Mouse (Mus musculus): ENCODE data around the gene Arhgap28. TPM values are rescaled to one million over a fixed set of nuclear protein-coding genes. Genes with fewer than 3 reads are reported as not detected.
A peak's percentile ranks its signal among the peaks of the same experiment; 100 is the strongest.

Gene Arhgap28
- total RNA-seq (2014; rRNA removed) (6.9 and 7.6 TPM in 2 replicates), polyA plus RNA-seq (2015; fragmentation: Nextera tagmentation; extraction: Ambion mirVana) (4.0 and 4.1 TPM in 2 replicates)

DNA sequence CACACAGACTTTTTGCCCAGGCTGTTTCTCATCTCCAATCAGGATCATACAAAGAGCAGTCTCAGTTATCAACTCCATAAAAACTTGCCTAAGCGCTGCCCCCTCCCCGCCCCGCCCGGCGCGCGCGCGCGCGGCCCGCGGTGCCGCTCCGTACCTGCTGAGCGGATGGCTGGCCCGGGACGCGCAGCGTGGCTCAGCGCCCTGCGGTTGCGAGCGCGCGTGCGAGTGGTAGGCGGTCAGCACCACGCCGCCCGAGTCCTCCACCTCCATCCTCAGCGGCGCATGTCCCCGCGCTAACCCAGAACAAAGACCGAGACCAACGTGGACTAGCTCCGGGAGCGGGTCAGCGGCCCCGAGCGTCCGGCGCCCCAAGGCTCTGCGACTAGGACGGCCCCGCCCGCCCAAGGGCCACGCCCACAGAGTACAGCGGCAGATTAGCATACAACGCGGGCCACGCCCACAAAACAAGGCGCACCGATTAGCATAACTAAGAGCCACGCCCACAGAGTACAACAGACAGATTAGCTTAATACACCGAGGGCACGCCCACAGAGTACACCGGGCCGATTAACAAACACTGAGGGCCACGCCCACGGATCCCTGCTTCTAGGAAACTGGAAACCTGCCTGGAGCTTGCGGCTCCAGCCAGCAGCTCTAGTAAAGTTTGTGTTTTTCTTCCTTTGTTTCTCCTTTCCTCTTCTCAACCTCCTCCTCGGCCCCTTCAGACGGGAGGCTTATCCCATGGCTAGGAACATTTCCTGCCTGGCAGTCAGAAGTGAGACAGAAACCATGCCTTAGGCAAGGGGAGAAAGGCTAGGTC, at the start of gene Arhgap28:
Arhgap28 (minus strand) TSS at position 380 of the 820 bp plus-strand sequence.
- peak within 1 kb of the TSS; percentile 57 for H3K27ac ChIP-seq
- peak within 1 kb of the TSS; percentile 68 for H3K4me3 ChIP-seq (ENCODE audit: low read length)
- no peak for TF ChIP-seq CTCF (IDR thresholded peaks at IDR 0.05; ENCODE audit: low read depth)
- peak within 1 kb of the TSS; percentile 56 for H3K9ac ChIP-seq (replicated peaks; ENCODE audit: low read length)
- no peaks in the 10 kb centered on the region for H3K27me3 ChIP-seq (ENCODE audit: insufficient read depth, low read length)
- ATAC-seq (peak; percentile 91), DNase-seq (ENCODE audit: low spot score) (peak; percentile 91)
- WGBS: under 1% methylated on average over 65 of the region's 65 CpGs
- peaks cover 5% of the 10 kb centered on the region; the same call in 1 of the 2 replicates for H3K4me1 ChIP-seq (ENCODE audit: insufficient read depth, low read length)
- no peaks in the 10 kb centered on the region for H3K36me3 ChIP-seq (ENCODE audit: insufficient read depth, low read length)
- H3K9me3 ChIP-seq (ENCODE audit: low read length): no peaks in the 10 kb centered on the region
- H3K4me2 ChIP-seq (ENCODE audit: low read depth, low read length): peak within 1 kb of the TSS; percentile 85

DNA sequence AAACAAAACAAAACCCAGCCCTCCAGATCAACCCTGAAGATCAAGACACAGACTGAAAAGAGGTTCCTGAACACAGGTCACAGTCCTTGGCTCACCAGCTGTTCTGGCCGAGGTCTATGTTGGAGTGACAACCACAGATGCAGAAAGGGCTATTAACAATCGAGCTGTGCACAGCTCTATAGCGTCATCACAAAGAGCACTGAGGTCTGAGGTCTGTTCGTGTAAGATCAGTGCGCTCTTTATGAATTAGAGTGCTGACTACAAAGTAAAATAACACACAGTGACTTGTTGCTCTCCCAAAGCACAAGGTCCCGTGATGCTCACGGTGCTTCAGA, 42.4 kb upstream of the Arhgap28 start:
- no peak overlapping the region for H3K4me2 ChIP-seq (ENCODE audit: low read depth, low read length)

DNA sequence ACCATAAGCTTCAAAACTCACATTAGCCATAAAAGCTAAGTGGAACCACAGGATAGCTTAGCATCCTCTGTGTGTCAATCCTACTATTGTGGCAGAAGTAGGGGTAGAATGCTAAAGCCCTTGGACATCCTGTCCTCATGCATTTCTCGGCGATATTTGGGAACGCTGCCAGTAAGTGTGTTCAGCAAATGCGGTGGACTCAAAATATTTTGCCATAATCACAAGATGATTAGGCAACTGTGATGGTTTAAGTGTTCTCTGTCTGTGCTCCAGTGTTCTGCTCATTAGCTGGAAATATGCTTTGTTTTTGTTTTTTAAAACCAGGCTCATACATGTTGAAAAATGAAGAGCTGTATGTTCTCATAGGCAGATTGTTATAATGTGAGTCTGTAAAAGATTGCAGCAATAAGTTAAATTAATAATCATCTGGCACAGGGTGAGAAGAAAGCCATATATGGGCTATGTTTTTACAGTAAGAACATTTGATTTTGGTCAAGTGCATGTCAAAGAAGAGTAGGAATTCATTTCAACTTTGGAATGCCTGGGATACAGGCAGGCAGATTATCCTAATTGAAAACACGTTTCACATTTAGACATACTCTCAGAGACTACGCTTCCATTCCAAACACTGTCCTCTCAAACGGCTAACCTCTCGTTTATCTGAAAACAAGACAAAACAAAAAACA, 41.9 kb upstream of the Arhgap28 start:
- no peaks in the 10 kb centered on the region for H3K9me3 ChIP-seq (ENCODE audit: low read length)
- no peak overlapping the region for H3K9ac ChIP-seq (replicated peaks; ENCODE audit: low read length)
- H3K27ac ChIP-seq: no peak overlapping the region
- H3K4me1 ChIP-seq (ENCODE audit: insufficient read depth, low read length): no peaks in the 10 kb centered on the region
- TF ChIP-seq CTCF (IDR thresholded peaks at IDR 0.05; ENCODE audit: low read depth): no peak
- peak; percentile 18 for DNase-seq (ENCODE audit: low spot score)
- H3K27me3 ChIP-seq (ENCODE audit: insufficient read depth, low read length): no peaks in the 10 kb centered on the region
- WGBS: 69% methylated on average over 8 of the region's 8 CpGs
- H3K4me2 ChIP-seq (ENCODE audit: low read depth, low read length): no peak overlapping the region
- ATAC-seq: no peak
- H3K36me3 ChIP-seq (ENCODE audit: insufficient read depth, low read length): no peaks in the 10 kb centered on the region
- no peak overlapping the region for H3K4me3 ChIP-seq (ENCODE audit: low read length)

More for the DNA sequence above, 42.4 kb upstream of the Arhgap28 start:
- Histone ChIP-seq H3K27me3 (ENCODE audit: insufficient read depth, low read length) (no peaks in the 10 kb centered on the region), H3K27ac (no peak overlapping the region), H3K9ac (replicated peaks; ENCODE audit: low read length) (no peak overlapping the region), H3K36me3 (ENCODE audit: insufficient read depth, low read length) (no peaks in the 10 kb centered on the region), H3K4me3 (ENCODE audit: low read length) (no peak overlapping the region), H3K4me1 (ENCODE audit: insufficient read depth, low read length) (no peaks in the 10 kb centered on the region), H3K9me3 (ENCODE audit: low read length) (no peaks in the 10 kb centered on the region)
- WGBS: 71% methylated on average over 7 of the region's 7 CpGs
- ATAC-seq (no peak), DNase-seq (ENCODE audit: low spot score) (no peak)
- no peak for TF ChIP-seq CTCF (IDR thresholded peaks at IDR 0.05; ENCODE audit: low read depth)

DNA sequence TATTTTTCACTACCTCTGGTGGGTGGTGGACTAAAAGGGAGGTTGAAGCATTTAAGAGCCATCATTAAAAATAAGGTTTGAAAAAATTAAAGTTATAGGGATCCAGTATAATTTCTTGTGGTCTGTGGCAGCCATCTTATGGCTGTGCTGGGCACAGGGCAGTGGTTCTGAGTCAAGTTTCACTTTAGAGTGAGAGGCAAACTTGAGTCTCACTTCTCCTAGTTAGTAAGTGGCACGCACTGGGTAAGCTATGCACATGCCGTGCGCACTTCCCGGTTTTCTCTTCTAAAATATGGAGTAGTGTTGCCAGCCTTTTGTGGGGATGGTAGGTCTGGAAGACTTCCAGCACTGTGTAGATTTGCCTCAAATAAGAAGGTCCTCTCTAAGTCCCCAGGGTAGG, 38.5 kb upstream of the Arhgap28 start:
- H3K9me3 ChIP-seq (ENCODE audit: low read length): no peaks in the 10 kb centered on the region
- H3K4me3 ChIP-seq (ENCODE audit: low read length): no peak overlapping the region
- no peak overlapping the region for H3K4me2 ChIP-seq (ENCODE audit: low read depth, low read length)
- no peaks in the 10 kb centered on the region for H3K4me1 ChIP-seq (ENCODE audit: insufficient read depth, low read length)
- TF ChIP-seq CTCF (IDR thresholded peaks at IDR 0.05; ENCODE audit: low read depth): no peak
- H3K27me3 ChIP-seq (ENCODE audit: insufficient read depth, low read length): no peaks in the 10 kb centered on the region
- no peak for ATAC-seq
- H3K27ac ChIP-seq: no peak overlapping the region
- no peak overlapping the region for H3K9ac ChIP-seq (replicated peaks; ENCODE audit: low read length)
- WGBS: 98% methylated on average over 4 of the region's 4 CpGs
- H3K36me3 ChIP-seq (ENCODE audit: insufficient read depth, low read length): no peaks in the 10 kb centered on the region
- DNase-seq (ENCODE audit: low spot score): no peak

DNA sequence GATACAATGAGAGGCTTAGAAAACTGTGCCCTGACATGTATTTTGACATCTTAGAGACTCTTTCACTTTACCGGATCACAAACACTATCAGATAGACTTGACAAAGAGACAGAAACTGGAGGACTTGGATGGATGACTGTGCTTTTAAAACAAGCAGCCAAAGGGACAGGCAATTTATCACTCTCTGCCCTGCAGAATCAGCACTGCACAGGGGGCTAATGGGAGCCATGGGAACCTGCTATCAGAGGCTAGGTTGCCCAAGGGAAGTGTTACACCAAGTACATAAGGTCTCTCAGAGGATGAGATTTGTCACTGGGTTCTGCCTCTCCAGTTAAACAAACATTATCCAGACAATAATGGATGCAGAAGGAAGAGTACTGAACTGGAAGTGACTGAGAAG, 33.1 kb upstream of the Arhgap28 start:
- H3K4me3 ChIP-seq (ENCODE audit: low read length): no peak overlapping the region
- H3K9me3 ChIP-seq (ENCODE audit: low read length): no peaks in the 10 kb centered on the region
- H3K27me3 ChIP-seq (ENCODE audit: insufficient read depth, low read length): no peaks in the 10 kb centered on the region
- WGBS: 53% methylated on average over 1 of the region's 1 CpGs
- H3K4me2 ChIP-seq (ENCODE audit: low read depth, low read length): no peak overlapping the region
- H3K4me1 ChIP-seq (ENCODE audit: insufficient read depth, low read length): no peaks in the 10 kb centered on the region
- H3K9ac ChIP-seq (replicated peaks; ENCODE audit: low read length): no peak overlapping the region
- H3K36me3 ChIP-seq (ENCODE audit: insufficient read depth, low read length): no peaks in the 10 kb centered on the region
- DNase-seq (ENCODE audit: low spot score): no peak
- ATAC-seq: no peak
- TF ChIP-seq CTCF (IDR thresholded peaks at IDR 0.05; ENCODE audit: low read depth): no peak
- no peak overlapping the region for H3K27ac ChIP-seq

DNA sequence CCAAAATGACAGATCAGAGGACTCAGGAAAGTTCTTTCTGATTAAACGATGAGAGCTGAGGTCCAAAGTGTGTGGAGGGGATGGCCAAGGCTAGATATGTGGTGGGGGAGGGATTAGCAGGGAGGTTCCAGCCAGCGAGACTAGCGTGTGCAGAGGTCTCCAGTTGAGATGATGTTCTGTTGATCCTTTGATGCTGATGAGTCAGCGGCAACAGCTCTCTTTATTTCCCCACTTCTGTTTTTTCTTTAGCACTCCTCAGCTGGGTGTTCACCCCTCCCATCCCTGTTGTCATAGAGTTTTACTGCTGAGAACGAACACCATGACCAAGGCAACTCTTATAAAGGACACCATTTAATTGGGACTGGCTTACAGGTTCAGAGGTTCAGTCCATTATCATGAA, 25.6 kb upstream of the Arhgap28 start:
- DNase-seq (ENCODE audit: low spot score): no peak
- H3K27ac ChIP-seq: no peak overlapping the region
- H3K9me3 ChIP-seq (ENCODE audit: low read length): no peaks in the 10 kb centered on the region
- no peaks in the 10 kb centered on the region for H3K4me1 ChIP-seq (ENCODE audit: insufficient read depth, low read length)
- no peaks in the 10 kb centered on the region for H3K27me3 ChIP-seq (ENCODE audit: insufficient read depth, low read length)
- 82% methylated on average over 5 of the region's 5 CpGs for WGBS
- H3K4me2 ChIP-seq (ENCODE audit: low read depth, low read length): no peak overlapping the region
- no peak overlapping the region for H3K9ac ChIP-seq (replicated peaks; ENCODE audit: low read length)
- no peak for TF ChIP-seq CTCF (IDR thresholded peaks at IDR 0.05; ENCODE audit: low read depth)
- no peak for ATAC-seq
- no peak overlapping the region for H3K4me3 ChIP-seq (ENCODE audit: low read length)
- no peaks in the 10 kb centered on the region for H3K36me3 ChIP-seq (ENCODE audit: insufficient read depth, low read length)

DNA sequence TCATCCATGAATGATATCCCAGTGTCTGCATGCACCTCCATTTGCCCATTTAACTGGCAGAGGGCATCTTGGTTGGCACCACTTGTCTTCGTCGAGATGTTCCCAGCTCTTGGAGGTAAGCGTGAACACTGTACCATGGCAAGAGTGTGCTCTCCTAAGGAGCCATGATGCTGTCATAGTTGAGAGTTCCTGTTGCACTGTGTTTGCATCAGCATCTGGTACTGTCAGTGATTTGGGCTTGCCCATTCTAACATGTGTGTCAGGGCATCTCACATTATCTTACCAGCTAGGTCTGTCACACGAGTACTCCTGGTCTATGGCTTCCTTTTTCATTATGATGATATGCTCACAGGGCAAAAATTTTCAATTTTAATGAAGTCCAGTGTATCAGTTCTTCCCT, 24.6 kb upstream of the Arhgap28 start:
- ATAC-seq (no peak), DNase-seq (ENCODE audit: low spot score) (no peak)
- Histone ChIP-seq H3K4me3 (ENCODE audit: low read length) (no peak overlapping the region), H3K9me3 (ENCODE audit: low read length) (no peaks in the 10 kb centered on the region), H3K36me3 (ENCODE audit: insufficient read depth, low read length) (no peaks in the 10 kb centered on the region), H3K27ac (no peak overlapping the region), H3K9ac (replicated peaks; ENCODE audit: low read length) (no peak overlapping the region), H3K4me1 (ENCODE audit: insufficient read depth, low read length) (no peaks in the 10 kb centered on the region), H3K4me2 (ENCODE audit: low read depth, low read length) (no peak overlapping the region), H3K27me3 (ENCODE audit: insufficient read depth, low read length) (no peaks in the 10 kb centered on the region)
- 91% methylated on average over 4 of the region's 4 CpGs for WGBS
- no peak for TF ChIP-seq CTCF (IDR thresholded peaks at IDR 0.05; ENCODE audit: low read depth)
